Mouse (Mus musculus): Measurements from ENCODE around the gene Ggn. TPM values are rescaled to one million over a fixed set of nuclear protein-coding genes. Genes with fewer than 3 reads are reported as not detected.

Ggn gene
- total RNA-seq (2023) = not detected

GRCm38 (mm10) chr7:29170066-29170754, at the start of gene Ggn, which contains the start of gene Spred3:
Gene Ggn, plus strand, starts transcription at chr7:29170210.
Gene Spred3, minus strand, starts transcription at chr7:29170411.

DNA sequence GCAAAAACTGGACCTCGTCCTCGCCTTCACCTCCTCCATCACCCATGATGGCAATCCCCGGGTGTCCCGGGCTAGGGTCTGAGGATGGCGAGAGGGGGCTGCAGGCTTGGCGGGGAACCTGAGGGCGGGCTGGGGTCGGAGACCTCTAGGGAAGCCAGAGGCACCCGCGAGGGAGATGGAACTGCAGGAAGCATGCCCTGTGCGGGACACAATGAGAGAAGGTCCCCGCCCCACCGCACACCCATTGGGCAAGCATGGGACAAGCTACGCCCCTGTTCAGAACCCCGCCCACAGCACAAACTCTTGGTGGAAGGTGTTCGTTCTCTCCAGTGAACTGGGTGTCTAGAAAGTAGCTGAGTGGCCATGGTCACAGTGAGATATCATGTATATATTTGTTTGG, 45.0 kb upstream of the Ggn start, which contains the start of gene Ryr1:
Gene Ryr1 (minus strand): TSS at position 210 of the 400 bp plus-strand sequence.

GRCm38 (mm10) chr7:29134693-29135386, 35.2 kb upstream of the Ggn start, which contains the start of gene Rasgrp4:
Gene Rasgrp4, plus strand, starts transcription at chr7:29134851.

GRCm38 (mm10) chr7:29155838-29156782, 13.9 kb upstream of the Ggn start, which contains the start of gene Fam98c:
Gene Fam98c, minus strand, starts transcription at chr7:29156234.

GRCm38 (mm10) chr7:29180077-29180853, 10.3 kb downstream of the Ggn start, which contains the start of gene Psmd8:
Gene Psmd8, minus strand, starts transcription at chr7:29180701.

GRCm38 (mm10) chr7:29213675-29214082, 43.7 kb downstream of the Ggn start, which contains the start of gene Catsperg1:
Gene Catsperg1, minus strand, starts transcription at chr7:29214035.

Other genes with a start within 250 kb of the Ggn start
- 172 TPM for gene Actn4, start 207.9 kb upstream of the Ggn start, total RNA-seq (2023)
- 306 TPM for gene Eif3k, start 188.3 kb upstream of the Ggn start, total RNA-seq (2023)
- gene Map4k1, start 188.2 kb upstream of the Ggn start, total RNA-seq (2023) = 83.2 TPM
- gene Ryr1, start 45.0 kb upstream of the Ggn start, total RNA-seq (2023) = not detected
- 2.9 TPM for gene Rasgrp4, start 35.4 kb upstream of the Ggn start, total RNA-seq (2023)
- 36.9 TPM for gene Fam98c, start 14.0 kb upstream of the Ggn start, total RNA-seq (2023)
- 1.0 TPM for gene Spred3, start 201 bp downstream of the Ggn start, total RNA-seq (2023)
- gene Psmd8, start 10.5 kb downstream of the Ggn start, total RNA-seq (2023) = 152 TPM
- gene Catsperg1, start 43.8 kb downstream of the Ggn start, total RNA-seq (2023) = 0.77 TPM
- 1.3 TPM for gene Kcnk6, start 62.3 kb downstream of the Ggn start, total RNA-seq (2023)
- gene Yif1b, start 68.1 kb downstream of the Ggn start, total RNA-seq (2023) = 23.8 TPM
- gene 2200002D01Rik, start 78.3 kb downstream of the Ggn start, total RNA-seq (2023) = 1.2 TPM
- 78.7 TPM for gene Spint2, start 111.7 kb downstream of the Ggn start, total RNA-seq (2023)
- gene Ppp1r14a, start 119.1 kb downstream of the Ggn start, total RNA-seq (2023) = 1.8 TPM
- not detected for gene Dpf1, start 133.7 kb downstream of the Ggn start, total RNA-seq (2023)